Mouse (Mus musculus): ENCODE data around the gene Cpd.

Gene Cpd

GRCm38 (mm10) chr11:76846878-76847222, at the start of gene Cpd:
TSS of gene Cpd (minus strand) at chr11:76847018.
- DNase-seq (ENCODE audit: low spot score), result peak; percentile 98

GRCm38 (mm10) chr11:76896360-76896759, 49.5 kb upstream of the Cpd start:
- no peak for DNase-seq (ENCODE audit: low spot score)

- DNase-seq (ENCODE audit: low spot score), result peak; percentile 68
Observed at GRCm38 (mm10) chr11:76894240-76894639, 47.4 kb upstream of the Cpd start.

- no peak for DNase-seq (ENCODE audit: low spot score)
Observed at GRCm38 (mm10) chr11:76893570-76893969, 46.8 kb upstream of the Cpd start.

DNA sequence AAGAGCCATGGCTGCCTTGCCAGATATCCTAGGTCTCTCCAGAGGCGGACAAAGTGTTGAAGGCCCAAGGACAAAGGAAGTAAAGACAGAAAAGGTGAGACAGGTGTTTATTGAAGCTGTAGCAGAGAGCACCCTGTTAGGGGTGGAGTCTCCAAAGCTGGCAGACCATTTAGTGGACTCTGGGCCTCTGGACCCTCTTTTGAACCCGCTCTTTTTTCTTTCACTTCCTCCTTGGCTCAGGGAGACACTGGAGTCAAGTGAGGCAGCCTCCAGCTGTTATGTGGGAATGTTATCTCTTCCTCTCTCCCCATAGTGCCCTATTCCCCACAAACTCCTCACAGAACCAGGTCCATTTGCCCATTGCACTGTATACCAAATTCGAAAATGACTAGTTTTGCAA, 46.2 kb upstream of the Cpd start:
- DNase-seq (ENCODE audit: low spot score), result no peak

GRCm38 (mm10) chr11:76891738-76892349, 45.0 kb upstream of the Cpd start:
- no peak for DNase-seq (ENCODE audit: low spot score)

DNA sequence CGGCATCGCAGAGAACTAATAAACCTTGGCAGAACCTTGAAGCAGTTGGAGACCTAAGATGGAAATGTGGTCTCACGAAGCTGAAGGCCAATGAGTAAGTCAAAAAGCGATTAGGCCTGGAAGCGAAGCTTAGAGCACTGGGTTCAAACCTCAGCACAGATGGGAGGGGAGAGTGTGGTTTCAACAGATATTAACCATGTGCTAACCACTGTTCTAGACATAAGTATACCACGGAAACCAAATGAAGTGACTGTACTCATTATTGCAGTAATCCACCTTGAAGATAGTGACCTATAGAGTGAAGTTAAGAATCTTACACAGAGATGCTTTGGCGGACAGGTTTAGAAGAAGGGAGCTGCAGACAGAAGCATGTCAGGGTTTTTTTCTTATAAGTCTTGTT, 44.4 kb upstream of the Cpd start:
- no peak for DNase-seq (ENCODE audit: low spot score)

DNA sequence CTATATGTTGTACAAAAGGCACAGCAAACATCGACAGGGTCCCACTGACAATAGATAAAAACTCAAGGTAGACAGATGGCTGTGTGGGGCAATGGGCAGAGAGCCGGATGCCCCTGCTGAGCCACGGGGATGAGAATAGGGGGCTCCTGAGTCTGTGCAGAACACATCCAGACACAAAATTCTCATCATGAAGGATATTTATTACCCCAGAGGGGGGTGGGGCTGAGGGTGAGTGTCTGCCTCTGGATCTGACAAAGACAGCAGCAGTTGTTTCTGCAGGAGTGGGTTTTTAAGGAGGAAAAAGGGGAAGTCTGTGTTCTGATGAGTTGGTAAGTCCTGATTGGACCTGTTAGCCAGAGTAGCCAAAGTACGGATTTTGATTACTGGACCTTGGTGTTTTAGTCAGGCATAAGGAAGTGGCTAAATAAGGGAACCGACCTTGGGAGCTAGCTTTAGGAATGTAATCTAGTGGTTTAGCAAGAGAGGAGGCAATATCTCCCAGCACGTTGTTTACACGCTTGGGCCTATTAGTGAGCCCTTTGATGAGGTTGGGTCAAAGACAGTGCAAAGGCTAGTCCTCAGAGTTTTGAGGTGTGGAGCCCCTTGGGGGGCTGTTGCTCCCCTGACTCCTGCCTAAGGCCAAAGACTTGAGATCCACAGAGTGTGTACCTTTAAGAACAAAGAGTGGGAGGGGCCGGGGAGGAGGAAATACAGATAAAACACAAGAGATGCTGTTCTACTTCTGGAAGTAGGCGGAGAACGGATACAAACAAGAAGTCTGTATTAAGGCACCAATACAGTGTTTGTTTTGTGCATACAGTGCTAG, 42.7 kb upstream of the Cpd start:
- no peak for DNase-seq (ENCODE audit: low spot score)

GRCm38 (mm10) chr11:76884451-76884850, 37.6 kb upstream of the Cpd start:
- DNase-seq (ENCODE audit: low spot score), result no peak

DNA sequence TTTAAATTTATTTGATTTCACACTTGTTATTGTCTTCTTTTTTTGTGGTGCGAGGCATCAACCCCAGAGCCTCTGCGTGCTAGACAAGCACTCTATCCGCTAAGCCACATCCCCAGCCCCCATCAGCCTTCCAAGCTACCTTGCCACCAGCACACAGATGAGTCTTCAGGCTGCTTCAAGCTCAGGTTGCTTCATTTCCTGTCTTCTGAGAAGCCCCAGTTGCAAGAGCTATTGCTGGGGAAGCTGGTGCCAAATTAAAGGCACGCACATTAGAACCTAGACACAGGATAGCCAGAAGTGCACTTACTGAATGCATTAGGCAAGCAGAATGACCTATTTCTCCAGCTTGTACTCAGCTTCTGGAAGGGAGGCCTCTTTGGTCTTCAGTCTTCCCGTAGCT, 33.0 kb upstream of the Cpd start:
- DNase-seq (ENCODE audit: low spot score), result no peak

GRCm38 (mm10) chr11:76874766-76875165, 27.9 kb upstream of the Cpd start:
- no peak for DNase-seq (ENCODE audit: low spot score)

DNA sequence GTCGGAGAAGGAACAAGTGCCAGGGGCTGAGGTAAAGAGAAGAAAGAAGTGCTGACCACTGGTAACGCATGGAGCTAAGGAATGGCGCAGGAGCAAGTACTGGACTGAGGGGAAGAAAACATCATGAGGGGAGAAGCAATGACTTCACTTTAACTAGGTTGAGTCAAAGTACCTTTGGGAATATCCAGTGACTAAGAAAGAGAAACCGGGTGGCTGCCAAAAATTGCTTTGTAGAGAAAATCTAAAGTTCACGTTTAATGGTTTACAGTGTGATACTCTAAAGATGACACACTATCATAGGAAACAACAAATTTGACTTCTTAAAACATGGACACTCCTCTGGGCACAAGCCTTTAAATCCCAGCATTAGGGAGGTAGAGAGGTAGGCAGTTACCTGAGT, 27.0 kb upstream of the Cpd start:
- no peak for DNase-seq (ENCODE audit: low spot score)

- DNase-seq (ENCODE audit: low spot score), result no peak
Observed at GRCm38 (mm10) chr11:76872556-76873234, 25.9 kb upstream of the Cpd start.

- no peak for DNase-seq (ENCODE audit: low spot score)
Observed at GRCm38 (mm10) chr11:76861185-76861584, 14.4 kb upstream of the Cpd start.

DNA sequence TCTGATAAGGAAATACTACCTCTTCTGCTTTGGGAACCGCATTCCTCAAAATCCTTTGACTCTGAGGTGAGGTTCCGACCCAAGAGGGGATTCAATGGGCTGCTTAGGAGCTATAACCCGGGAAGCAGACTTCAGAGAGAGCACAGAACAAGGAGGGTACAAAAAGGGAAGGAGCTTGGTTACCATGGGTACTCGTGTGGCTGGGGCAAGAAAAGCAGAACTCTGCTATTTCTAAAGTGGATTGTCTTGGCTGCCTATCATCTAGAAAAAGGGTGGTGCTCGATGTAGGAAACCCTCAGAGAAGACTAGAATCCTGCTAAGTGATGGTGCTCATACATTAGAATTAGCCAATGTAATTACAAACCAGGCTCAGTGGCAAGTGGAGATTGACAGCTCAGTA, 12.4 kb upstream of the Cpd start:
- no peak for DNase-seq (ENCODE audit: low spot score)

DNA sequence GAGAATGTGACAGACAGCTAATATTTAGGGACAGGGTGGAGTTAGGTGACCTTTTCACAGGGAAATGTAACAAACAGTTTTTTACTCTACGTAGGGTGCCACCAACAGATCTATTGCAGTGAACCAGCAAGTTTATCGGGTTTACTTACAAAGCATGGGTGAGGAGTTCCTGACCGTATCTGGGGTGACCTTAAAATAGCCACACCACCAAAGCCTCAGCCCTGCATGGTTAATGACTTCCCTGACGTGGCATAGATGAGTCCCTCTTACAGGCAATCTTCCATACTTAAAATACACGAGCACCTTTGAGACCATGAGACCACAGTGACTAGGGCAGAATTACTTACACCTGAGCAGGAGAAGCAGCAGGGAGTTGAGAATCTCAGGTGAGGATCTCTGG, 12.0 kb upstream of the Cpd start:
- no peak for DNase-seq (ENCODE audit: low spot score)

DNA sequence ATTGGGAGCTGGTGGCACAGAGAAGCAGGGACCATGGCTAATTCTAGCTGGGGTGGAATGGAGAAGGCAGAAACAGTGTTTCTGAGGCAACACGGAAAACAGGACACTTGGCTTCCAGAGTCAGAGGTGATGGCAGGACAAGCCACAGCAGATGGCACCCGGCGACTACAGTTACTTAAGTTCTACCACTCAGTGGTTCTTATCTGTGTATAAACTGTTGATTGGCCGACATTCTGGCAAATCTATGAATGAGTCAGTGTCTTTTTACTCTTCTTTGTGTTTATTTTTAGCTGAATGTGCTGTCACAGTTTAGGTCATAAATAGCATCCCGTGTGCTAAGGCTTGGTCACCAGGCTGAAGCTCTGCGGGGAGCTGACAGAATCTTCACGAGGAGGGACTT, 10.3 kb upstream of the Cpd start:
- peak; percentile 26 for DNase-seq (ENCODE audit: low spot score)

DNA sequence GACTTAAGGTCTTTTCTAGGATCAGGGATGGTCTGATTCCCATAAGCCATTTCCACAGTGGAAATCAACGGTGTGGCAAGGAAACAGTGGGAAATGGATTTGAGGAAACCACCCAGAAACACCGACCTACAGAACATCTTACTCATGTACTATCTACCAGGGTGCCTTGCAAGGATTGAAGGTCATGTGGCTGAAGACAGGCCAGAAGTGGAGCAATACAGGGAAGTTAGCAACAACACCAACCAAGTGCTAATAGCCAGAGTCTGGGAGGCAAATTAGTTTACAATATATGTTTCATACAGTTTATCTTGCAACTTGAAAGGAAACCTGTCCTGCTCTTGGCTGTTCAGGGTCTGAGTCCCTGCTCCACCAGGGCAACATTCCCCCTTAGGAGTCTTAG, 9.8 kb upstream of the Cpd start:
- DNase-seq (ENCODE audit: low spot score), result no peak

DNA sequence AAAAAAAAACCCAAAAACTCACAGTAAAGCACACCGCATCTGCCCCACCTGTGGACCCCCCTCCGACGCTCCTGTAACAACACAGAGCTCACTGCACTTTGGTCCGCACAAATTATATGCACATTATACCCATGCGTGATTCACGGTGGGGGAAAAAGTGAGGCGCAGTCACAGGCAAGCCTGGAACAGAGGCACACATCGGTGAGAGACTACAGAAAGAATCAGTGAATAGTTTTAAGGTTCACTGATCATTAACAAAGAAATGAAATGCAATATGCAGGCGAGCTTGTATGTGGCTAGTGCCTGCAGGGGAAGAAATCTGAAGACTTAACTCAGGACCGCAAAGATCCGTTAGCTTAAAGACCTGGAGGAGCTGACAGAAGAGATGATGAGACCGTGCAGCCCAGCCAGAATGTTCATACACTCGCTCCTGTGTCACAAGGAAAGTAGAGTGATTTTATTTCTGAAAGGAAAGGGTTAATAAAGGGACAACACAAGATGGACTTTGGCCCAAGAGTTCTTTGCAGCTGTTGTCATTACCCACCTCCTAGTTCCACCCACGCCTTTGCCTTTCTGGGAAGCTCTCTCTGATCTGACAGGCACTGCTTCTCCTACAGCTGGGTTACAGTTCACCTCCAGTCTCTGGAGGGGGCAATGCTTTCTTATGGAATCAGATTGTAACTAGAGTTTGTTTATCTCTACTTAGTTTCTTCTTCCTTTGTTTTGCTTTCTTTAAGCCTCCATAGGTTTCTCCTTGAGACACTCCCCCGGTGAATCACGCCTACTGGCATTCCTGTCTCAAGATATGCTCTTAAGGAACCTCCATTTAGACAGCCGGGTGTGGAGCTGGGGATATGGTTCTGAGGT, 7.9 kb upstream of the Cpd start:
- no peak for DNase-seq (ENCODE audit: low spot score)

DNA sequence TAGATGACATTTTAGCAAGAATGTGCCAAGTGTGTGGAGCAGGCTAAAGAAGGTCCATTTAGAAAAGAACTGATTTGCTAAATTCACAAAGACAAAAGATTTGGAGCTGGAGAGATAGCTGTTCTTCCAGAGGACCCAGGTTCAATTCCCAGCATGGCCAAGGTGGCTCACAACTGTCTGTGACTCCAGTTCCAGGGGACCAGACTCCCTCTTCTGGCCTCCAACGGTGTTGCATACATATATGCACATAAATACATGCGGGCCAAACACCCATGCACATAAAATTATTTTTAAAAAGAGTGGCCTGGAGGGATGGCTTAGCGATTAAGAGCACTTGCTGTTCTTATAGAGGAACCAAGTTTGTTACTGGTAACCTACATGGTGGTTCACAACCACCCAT, 4.7 kb upstream of the Cpd start:
- no peak for DNase-seq (ENCODE audit: low spot score)

- no peak for DNase-seq (ENCODE audit: low spot score)
Observed at GRCm38 (mm10) chr11:76849596-76849995, 2.8 kb upstream of the Cpd start.

- no peak for DNase-seq (ENCODE audit: low spot score)
Observed at GRCm38 (mm10) chr11:76848081-76848480, 1.3 kb upstream of the Cpd start.

All from MN1 (cell line).